Mouse (Mus musculus) gastrocnemius, postnatal 10 days (tissue): ENCODE results near the gene Ddx60. TPM values are rescaled to one million over a fixed set of nuclear protein-coding genes. Genes with fewer than 3 reads are reported as not detected.

Experiments
- DNase-seq: peaks from one replicate; pipeline ENCODE4 v3.0.0; 2021; ENCODE audit warnings: mixed read lengths
- total RNA-seq, 2 experiments: library from RNA; stranded (reverse); gene quantifications; 2 replicates each; pipeline ENCODE4 v1.2.3; 2021

Gene Ddx60
- total RNA-seq, 2 experiments from 2014 or later = 0.49 to 1.2 TPM

GRCm38 (mm10) chr8:61985703-61986475 lies 58.0 kb downstream of the Ddx60 start:
- DNase-seq = no peak

- no peak for DNase-seq
Observed at GRCm38 (mm10) chr8:61989464-61989863, 61.6 kb downstream of the Ddx60 start.

- DNase-seq = no peak
Observed at GRCm38 (mm10) chr8:61992796-61993195, 64.9 kb downstream of the Ddx60 start.

- DNase-seq = no peak
Observed at GRCm38 (mm10) chr8:61997125-61997524, 69.2 kb downstream of the Ddx60 start.

GRCm38 (mm10) chr8:62014166-62014565 lies 86.3 kb downstream of the Ddx60 start:
- DNase-seq = no peak

GRCm38 (mm10) chr8:62014582-62014981 lies 86.7 kb downstream of the Ddx60 start:
- no peak for DNase-seq

GRCm38 (mm10) chr8:62034351-62034750 lies 106.5 kb downstream of the Ddx60 start:
- DNase-seq = no peak

- no peak for DNase-seq
Observed at GRCm38 (mm10) chr8:62046809-62047208, 118.9 kb downstream of the Ddx60 start.

GRCm38 (mm10) chr8:62060357-62060756 lies 132.5 kb downstream of the Ddx60 start:
- DNase-seq = no peak

GRCm38 (mm10) chr8:62068305-62068704 lies 140.4 kb downstream of the Ddx60 start:
- no peak for DNase-seq

- DNase-seq = no peak
Observed at GRCm38 (mm10) chr8:62080195-62080802, 152.4 kb downstream of the Ddx60 start.

GRCm38 (mm10) chr8:62081804-62082203 lies 153.9 kb downstream of the Ddx60 start:
- DNase-seq = no peak

Other genes with a start within 250 kb of the Ddx60 start
- gene Palld, start 25.4 kb upstream of the Ddx60 start, total RNA-seq = 100 to 1,000 TPM; 148 to 150 TPM
- gene Anxa10, start 195.1 kb downstream of the Ddx60 start, total RNA-seq = not detected